Mouse (Mus musculus) limb, embryonic 11.5 days (tissue): ENCODE measurements around the gene Lax1. TPM values are rescaled to one million over a fixed set of nuclear protein-coding genes. Genes with fewer than 3 reads are reported as not detected.
"Not testable (repeated sequence)": the region's sequence is repeated elsewhere in the genome, so short reads cannot be mapped to it uniquely, and the experiment has no call there.

Experiments
- ATAC-seq: fragments of 200-750 bp; cut with Nextera tagmentation; 2 replicates; pipeline ENCODE4 v1.8.0; 2017; ENCODE audit warnings: low read depth; ENCODE audit not compliant: insufficient number of reproducible peaks, low FRiP score, low TSS enrichment
- DNase-seq: peaks from one replicate; pipeline ENCODE4 v3.0.0-alpha.2; 2015; ENCODE audit warnings: low spot score
- H3K27ac ChIP-seq: fragments of 300-500 bp; sonication (generic); replicated peaks from 2 replicates; pipeline ENCODE4 v1.5.1; 2014; ENCODE audit warnings: low read depth, mild to moderate bottlenecking, low read length
- H3K27me3 ChIP-seq: fragments of 300-500 bp; sonication (generic); 2 replicates; pipeline ENCODE4 v1.6.1; 2014; ENCODE audit warnings: mild to moderate bottlenecking, low read length, mixed read lengths; ENCODE audit not compliant: control insufficient read depth, insufficient read depth
- H3K36me3 ChIP-seq: fragments of 300-500 bp; sonication (generic); 2 replicates; pipeline ENCODE4 v1.6.1; 2014; ENCODE audit warnings: mild to moderate bottlenecking, low read length, moderate library complexity, mixed read lengths; ENCODE audit not compliant: control insufficient read depth, insufficient read depth
- H3K4me1 ChIP-seq: fragments of 300-500 bp; sonication (generic); 2 replicates; pipeline ENCODE4 v1.6.1; 2014; ENCODE audit warnings: low read length, mixed read lengths; ENCODE audit not compliant: control insufficient read depth, insufficient read depth
- H3K4me2 ChIP-seq: fragments of 300-500 bp; sonication (generic); 2 replicates; pipeline ENCODE4 v1.6.1; 2014; ENCODE audit warnings: low read depth, mild to moderate bottlenecking, moderate library complexity; ENCODE audit not compliant: severe bottlenecking
- H3K4me3 ChIP-seq: fragments of 300-500 bp; sonication (generic); 2 replicates; pipeline ENCODE4 v1.5.1; 2014; ENCODE audit warnings: low read depth, low read length
- H3K9ac ChIP-seq: fragments of 300-500 bp; sonication (generic); 2 replicates; pipeline ENCODE4 v1.6.1; 2014; ENCODE audit warnings: mild to moderate bottlenecking, low read length
- H3K9me3 ChIP-seq: fragments of 300-500 bp; sonication (generic); 2 replicates; pipeline ENCODE4 v1.6.1; 2016; ENCODE audit warnings: low read length; ENCODE audit not compliant: control insufficient read depth
- WGBS: fragments of 180-500 bp; shearing (Covaris S2); extraction: QIAGEN DNeasy Blood & Tissue Kit; methylation state at CpG from one replicate; pipeline ENCODE4 v1.1.7; 2014; 5-methylcytosine and 5-hydroxymethylcytosine counted together
- polyA plus RNA-seq: library from polyadenylated mRNA; unstranded; fragments of >200 nt; fragmentation: Nextera tagmentation; extraction: Ambion mirVana; gene quantifications from 2 replicates; pipeline ENCODE4 v1.2.1, GENCODE M21; 2014

Lax1 gene
- polyA plus RNA-seq, 1 experiment from 2014 or later = 1.1 TPM

- H3K36me3 ChIP-seq = no peaks in the 10 kb centered on the region
- H3K4me3 ChIP-seq = no peak overlapping the region
- peaks cover 17% of the 10 kb centered on the region for H3K4me1 ChIP-seq
- H3K4me2 ChIP-seq = no peak overlapping the region
- no peaks in the 10 kb centered on the region for H3K9me3 ChIP-seq
- DNase-seq = no peak
- ATAC-seq = no peak
- no peaks in the 10 kb centered on the region for H3K27me3 ChIP-seq
- H3K27ac ChIP-seq = no peak overlapping the region
- H3K9ac ChIP-seq = no peak overlapping the region
- WGBS = 26% methylated on average over 7 of the region's 7 CpGs
Observed at GRCm38 (mm10) chr1:133716464-133716863, 26.6 kb upstream of the Lax1 start.

GRCm38 (mm10) chr1:133715191-133715590, 25.3 kb upstream of the Lax1 start:
- ATAC-seq (no peak), DNase-seq (no peak)
- H3K27ac ChIP-seq = no peak overlapping the region
- no peak overlapping the region for H3K4me3 ChIP-seq
- H3K9ac ChIP-seq = no peak overlapping the region
- no peak overlapping the region for H3K4me2 ChIP-seq
- H3K9me3 ChIP-seq = no peaks in the 10 kb centered on the region
- peaks cover 17% of the 10 kb centered on the region for H3K4me1 ChIP-seq
- no peaks in the 10 kb centered on the region for H3K36me3 ChIP-seq
- no peaks in the 10 kb centered on the region for H3K27me3 ChIP-seq
- 82% methylated on average over 1 of the region's 1 CpGs for WGBS

- Histone ChIP-seq H3K9me3 (no peaks in the 10 kb centered on the region), H3K9ac (no peak overlapping the region), H3K4me3 (no peak overlapping the region), H3K27me3 (no peaks in the 10 kb centered on the region), H3K4me1 (peaks cover 24% of the 10 kb centered on the region), H3K27ac (peak overlapping the region; percentile 40), H3K4me2 (no peak overlapping the region), H3K36me3 (no peaks in the 10 kb centered on the region; the same call in 1 of the 2 replicates)
- ATAC-seq (no peak), DNase-seq (no peak)
- 36% methylated on average over 2 of the region's 2 CpGs for WGBS
Observed at GRCm38 (mm10) chr1:133713009-133713370, 23.1 kb upstream of the Lax1 start.

- WGBS = 46% methylated on average over 12 of the region's 12 CpGs
- peaks cover 24% of the 10 kb centered on the region for H3K4me1 ChIP-seq
- no peaks in the 10 kb centered on the region for H3K9me3 ChIP-seq
- no peaks in the 10 kb centered on the region; the same call in 1 of the 2 replicates for H3K36me3 ChIP-seq
- peak overlapping the region; percentile 40 for H3K27ac ChIP-seq
- no peak overlapping the region for H3K4me2 ChIP-seq
- DNase-seq (no peak), ATAC-seq (no peak)
- no peak overlapping the region for H3K9ac ChIP-seq
- H3K4me3 ChIP-seq = no peak overlapping the region
- no peaks in the 10 kb centered on the region for H3K27me3 ChIP-seq
Observed at GRCm38 (mm10) chr1:133712288-133713008, 22.5 kb upstream of the Lax1 start.

GRCm38 (mm10) chr1:133711376-133711775, 21.5 kb upstream of the Lax1 start:
- Histone ChIP-seq H3K27me3 (no peaks in the 10 kb centered on the region), H3K36me3 (no peaks in the 10 kb centered on the region; the same call in 1 of the 2 replicates), H3K9me3 (no peaks in the 10 kb centered on the region), H3K4me3 (no peak overlapping the region), H3K27ac (no peak overlapping the region), H3K4me2 (no peak overlapping the region), H3K9ac (no peak overlapping the region), H3K4me1 (peaks cover 24% of the 10 kb centered on the region)
- DNase-seq (no peak), ATAC-seq (no peak)
- 41% methylated on average over 6 of the region's 6 CpGs for WGBS

GRCm38 (mm10) chr1:133710895-133711294, 21.0 kb upstream of the Lax1 start:
- Histone ChIP-seq H3K27ac (no peak overlapping the region), H3K4me2 (no peak overlapping the region), H3K27me3 (no peaks in the 10 kb centered on the region), H3K9ac (no peak overlapping the region), H3K4me3 (no peak overlapping the region), H3K36me3 (no peaks in the 10 kb centered on the region; the same call in 1 of the 2 replicates), H3K9me3 (no peaks in the 10 kb centered on the region), H3K4me1 (peaks cover 24% of the 10 kb centered on the region)
- 38% methylated on average over 6 of the region's 6 CpGs for WGBS
- DNase-seq (no peak), ATAC-seq (no peak)

- H3K9me3 ChIP-seq = no peaks in the 10 kb centered on the region
- 0 out of 2 replicates have a peak, but pooled peaks have one; percentile 58 for ATAC-seq
- H3K4me3 ChIP-seq = no peak overlapping the region
- peak; percentile 55 for DNase-seq
- H3K4me1 ChIP-seq = peaks cover 24% of the 10 kb centered on the region
- no peaks in the 10 kb centered on the region for H3K27me3 ChIP-seq
- no peak overlapping the region for H3K9ac ChIP-seq
- no peak overlapping the region for H3K4me2 ChIP-seq
- H3K27ac ChIP-seq = 0 out of 2 replicates have a peak overlapping the region, but pooled peaks have one; percentile 47
- 51% methylated on average over 3 of the region's 3 CpGs for WGBS
- no peaks in the 10 kb centered on the region; the same call in 1 of the 2 replicates for H3K36me3 ChIP-seq
Observed at GRCm38 (mm10) chr1:133709292-133709691, 19.4 kb upstream of the Lax1 start.

GRCm38 (mm10) chr1:133701824-133702223, 11.9 kb upstream of the Lax1 start:
- not testable (repeated sequence) for DNase-seq, ATAC-seq, H3K27ac ChIP-seq, H3K4me2 ChIP-seq, H3K4me3 ChIP-seq, H3K9me3 ChIP-seq, H3K4me1 ChIP-seq, H3K9ac ChIP-seq, H3K27me3 ChIP-seq, H3K36me3 ChIP-seq
- 25% methylated on average over 1 of the region's 2 CpGs for WGBS
